Mouse (Mus musculus) stomach, postnatal 0 days (tissue): ENCODE data around the gene Ttc23. TPM values are rescaled to one million over a fixed set of nuclear protein-coding genes. Genes with fewer than 3 reads are reported as not detected.
A peak's percentile ranks its signal among the peaks of the same experiment; 100 is the strongest.

Experiments
- ATAC-seq: fragments of 200-750 bp; cut with Nextera tagmentation; 2 replicates; pipeline ENCODE4 v1.8.0; 2017; ENCODE audit not compliant: low FRiP score, low TSS enrichment
- DNase-seq: peaks from one replicate; pipeline ENCODE4 v3.0.0-alpha.2; 2016; ENCODE audit warnings: low spot score
- H3K27ac ChIP-seq: fragments of 300-500 bp; sonication (generic); replicated peaks from 2 replicates; pipeline ENCODE4 v1.5.1; 2014; ENCODE audit warnings: mild to moderate bottlenecking, control low read depth
- H3K27me3 ChIP-seq: fragments of 300-500 bp; sonication (generic); 2 replicates; pipeline ENCODE4 v1.6.1; 2014; ENCODE audit warnings: low read length; ENCODE audit not compliant: control insufficient read depth, insufficient read depth
- H3K36me3 ChIP-seq: fragments of 300-500 bp; sonication (generic); 2 replicates; pipeline ENCODE4 v1.6.1; 2014; ENCODE audit warnings: low read length, mixed read lengths; ENCODE audit not compliant: control insufficient read depth, insufficient read depth
- H3K4me1 ChIP-seq: fragments of 300-500 bp; sonication (generic); replicated peaks from 2 replicates; pipeline ENCODE4 v1.6.1; 2014; ENCODE audit warnings: antibody characterized with exemption; ENCODE audit not compliant: control insufficient read depth, insufficient read depth
- H3K4me2 ChIP-seq: fragments of 300-500 bp; sonication (generic); replicated peaks from 2 replicates; pipeline ENCODE4 v1.6.1; 2014; ENCODE audit warnings: low read depth, mild to moderate bottlenecking, control low read depth, moderate library complexity
- H3K4me3 ChIP-seq: fragments of 300-500 bp; sonication (generic); 2 replicates; pipeline ENCODE4 v1.5.1; 2014; ENCODE audit warnings: low read depth, low read length, control low read depth
- H3K9ac ChIP-seq: fragments of 300-500 bp; sonication (generic); 2 replicates; pipeline ENCODE4 v1.6.1; 2014; ENCODE audit warnings: mild to moderate bottlenecking, low read length, control low read depth, mixed read lengths
- H3K9me3 ChIP-seq: fragments of 300-500 bp; sonication (generic); 2 replicates; pipeline ENCODE4 v1.6.1; 2016; ENCODE audit warnings: low read length; ENCODE audit not compliant: control insufficient read depth
- CTCF ChIP-seq: IDR thresholded peaks from 2 replicates; pipeline ENCODE4 v1.5.1; 2016; ENCODE audit warnings: antibody characterized with exemption, low read depth, mild to moderate bottlenecking, moderate library complexity
- EP300 ChIP-seq: optimal IDR thresholded peaks from 2 replicates; pipeline ENCODE3; 2016; ENCODE audit warnings: antibody characterized with exemption
- WGBS: fragments of 180-500 bp; shearing (Covaris S2); extraction: QIAGEN DNeasy Blood & Tissue Kit; methylation state at CpG from one replicate; pipeline ENCODE4 v1.1.7; 2014; 5-methylcytosine and 5-hydroxymethylcytosine counted together
- polyA plus RNA-seq: library from polyadenylated mRNA; unstranded; fragments of >200 nt; fragmentation: Nextera tagmentation; extraction: Ambion mirVana; gene quantifications from 2 replicates; pipeline ENCODE4 v1.2.1, GENCODE M21; 2015

Ttc23 gene
- polyA plus RNA-seq, 1 experiment from 2014 or later: 12.6 TPM

- no peaks in the 10 kb centered on the region for H3K9me3 ChIP-seq
- peak; percentile 63; the same call in 1 of the 2 replicates for ATAC-seq
- H3K9ac ChIP-seq: no peak overlapping the region
- TF ChIP-seq EP300 (no peak), CTCF (no peak)
- no peak overlapping the region for H3K4me2 ChIP-seq
- no peak for DNase-seq
- no peaks in the 10 kb centered on the region for H3K27me3 ChIP-seq
- 52% methylated on average over 17 of the region's 17 CpGs for WGBS
- H3K27ac ChIP-seq: peak overlapping the region; percentile 84
- H3K36me3 ChIP-seq: peaks cover 2% of the 10 kb centered on the region; the same call in 1 of the 2 replicates
- H3K4me3 ChIP-seq: no peak overlapping the region
- H3K4me1 ChIP-seq: no peaks in the 10 kb centered on the region
Observed at GRCm38 (mm10) chr7:67701252-67701914, 54.2 kb downstream of the Ttc23 start.

GRCm38 (mm10) chr7:67708160-67708559 lies 61.0 kb downstream of the Ttc23 start:
- H3K27ac ChIP-seq: no peak overlapping the region
- no peak for ATAC-seq
- H3K4me1 ChIP-seq: no peaks in the 10 kb centered on the region
- DNase-seq: no peak
- H3K9me3 ChIP-seq: no peaks in the 10 kb centered on the region
- H3K4me2 ChIP-seq: no peak overlapping the region
- H3K27me3 ChIP-seq: no peaks in the 10 kb centered on the region
- peaks cover 13% of the 10 kb centered on the region for H3K36me3 ChIP-seq
- no peak overlapping the region for H3K9ac ChIP-seq
- WGBS: 83% methylated on average over 6 of the region's 6 CpGs
- TF ChIP-seq CTCF (no peak), EP300 (no peak)
- no peak overlapping the region for H3K4me3 ChIP-seq

DNA sequence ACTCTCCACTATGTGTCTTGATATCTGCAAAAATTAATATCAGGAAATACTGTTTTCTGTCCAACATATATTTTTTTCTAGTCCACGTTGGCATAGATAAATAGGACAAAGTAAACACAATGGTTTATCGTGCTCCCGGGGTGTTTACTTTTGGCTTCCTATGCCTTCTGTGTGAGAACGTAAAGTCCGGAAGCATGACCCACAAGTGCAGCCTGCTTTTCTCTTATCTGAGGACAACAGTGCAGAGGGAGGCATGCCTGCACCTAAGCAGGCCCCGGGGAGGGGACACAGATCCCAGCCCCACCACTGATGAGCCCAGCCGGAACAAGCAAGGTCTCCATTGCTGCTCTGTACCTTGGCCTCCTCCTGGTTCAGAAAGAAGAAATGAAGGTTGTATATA lies 63.0 kb downstream of the Ttc23 start:
- peaks cover 13% of the 10 kb centered on the region for H3K36me3 ChIP-seq
- H3K9me3 ChIP-seq: no peaks in the 10 kb centered on the region
- H3K4me1 ChIP-seq: no peaks in the 10 kb centered on the region
- peak; percentile 34 for DNase-seq
- H3K4me3 ChIP-seq: no peak overlapping the region
- 38% methylated on average over 7 of the region's 7 CpGs for WGBS
- no peak overlapping the region for H3K9ac ChIP-seq
- TF ChIP-seq EP300 (no peak), CTCF (no peak)
- no peaks in the 10 kb centered on the region for H3K27me3 ChIP-seq
- ATAC-seq: peak; percentile 75; the same call in 1 of the 2 replicates
- H3K4me2 ChIP-seq: no peak overlapping the region
- no peak overlapping the region for H3K27ac ChIP-seq

- WGBS: 75% methylated on average over 19 of the region's 19 CpGs
- Histone ChIP-seq H3K4me2 (no peak overlapping the region), H3K27ac (no peak overlapping the region), H3K27me3 (no peaks in the 10 kb centered on the region), H3K36me3 (peaks cover 13% of the 10 kb centered on the region), H3K9ac (no peak overlapping the region), H3K4me3 (no peak overlapping the region), H3K4me1 (no peaks in the 10 kb centered on the region), H3K9me3 (no peaks in the 10 kb centered on the region)
- DNase-seq: no peak
- TF ChIP-seq EP300 (no peak), CTCF (no peak)
- no peak for ATAC-seq
Observed at GRCm38 (mm10) chr7:67713820-67714510, 66.8 kb downstream of the Ttc23 start.

- TF ChIP-seq EP300: no peak
- TF ChIP-seq CTCF: no peak
- Histone ChIP-seq H3K4me3 (no peak overlapping the region), H3K4me2 (no peak overlapping the region), H3K9ac (no peak overlapping the region), H3K27me3 (no peaks in the 10 kb centered on the region), H3K36me3 (peaks cover 10% of the 10 kb centered on the region), H3K9me3 (no peaks in the 10 kb centered on the region), H3K27ac (no peak overlapping the region), H3K4me1 (no peaks in the 10 kb centered on the region)
- DNase-seq (no peak), ATAC-seq (no peak)
- 79% methylated on average over 7 of the region's 7 CpGs for WGBS
Observed at GRCm38 (mm10) chr7:67715176-67715575, 68.0 kb downstream of the Ttc23 start.

DNA sequence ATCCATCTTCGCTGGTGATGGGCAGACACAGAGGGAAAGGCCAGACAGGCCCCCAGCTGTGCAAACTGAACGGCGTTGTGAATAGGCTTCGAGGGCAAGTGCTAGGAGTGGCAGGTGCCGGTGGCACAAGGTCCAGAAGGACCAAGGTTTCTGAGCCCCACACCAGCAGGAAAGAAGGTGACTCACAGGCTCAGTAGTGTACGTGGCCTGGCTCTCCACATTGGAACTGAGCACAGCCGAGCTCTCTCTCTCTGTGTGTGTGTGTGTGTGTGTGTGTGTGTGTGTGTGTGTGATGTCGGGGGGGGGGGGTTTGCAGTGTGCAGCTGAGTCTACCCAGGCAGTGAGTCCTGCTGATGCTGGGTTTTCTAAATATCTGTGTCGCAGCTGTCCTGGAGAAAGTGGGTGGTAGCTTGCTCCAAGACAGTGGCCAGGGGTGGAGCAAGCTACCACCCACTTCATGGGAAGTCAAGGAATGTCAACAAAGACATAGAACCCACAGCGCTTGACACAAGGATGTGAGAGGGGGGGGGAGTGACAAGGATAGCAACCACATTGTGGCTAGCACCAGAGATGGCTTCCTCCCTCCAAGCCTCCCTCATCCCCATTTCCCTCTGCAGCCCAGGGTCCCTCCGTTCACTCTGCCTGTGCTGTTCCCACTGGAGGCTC lies 69.1 kb downstream of the Ttc23 start:
- H3K4me1 ChIP-seq: no peaks in the 10 kb centered on the region
- no peak overlapping the region for H3K4me2 ChIP-seq
- no peak overlapping the region for H3K9ac ChIP-seq
- no peak for DNase-seq
- no peaks in the 10 kb centered on the region for H3K27me3 ChIP-seq
- WGBS: 45% methylated on average over 11 of the region's 11 CpGs
- TF ChIP-seq EP300: no peak
- TF ChIP-seq CTCF: no peak
- H3K36me3 ChIP-seq: peaks cover 10% of the 10 kb centered on the region
- no peak overlapping the region for H3K27ac ChIP-seq
- peak; percentile 67 for ATAC-seq
- H3K4me3 ChIP-seq: no peak overlapping the region
- no peaks in the 10 kb centered on the region for H3K9me3 ChIP-seq
